Mouse (Mus musculus) B cell, adult 2 months (primary cell): ENCODE measurements around the gene Saa4.
"Not testable (repeated sequence)": the region's sequence is repeated elsewhere in the genome, so short reads cannot be mapped to it uniquely, and the experiment has no call there.

ENCODE experiments used
- DNase-seq, 2 experiments: peaks; one replicate each; pipeline ENCODE4 v3.0.0; 2022

Saa4 gene

GRCm38 (mm10) chr7:46714518-46714917 is 17.9 kb downstream of the Saa4 start:
- peak; percentile 81 to 83 for DNase-seq

GRCm38 (mm10) chr7:46712250-46712649 is 20.2 kb downstream of the Saa4 start:
- DNase-seq = peak; percentile 39 to 40

- DNase-seq = peak; percentile 94
Measured at GRCm38 (mm10) chr7:46710390-46710844, 22.0 kb downstream of the Saa4 start, which contains the start of gene Saal1. Gene Saal1 (minus strand): TSS chr7:46710680.

DNA sequence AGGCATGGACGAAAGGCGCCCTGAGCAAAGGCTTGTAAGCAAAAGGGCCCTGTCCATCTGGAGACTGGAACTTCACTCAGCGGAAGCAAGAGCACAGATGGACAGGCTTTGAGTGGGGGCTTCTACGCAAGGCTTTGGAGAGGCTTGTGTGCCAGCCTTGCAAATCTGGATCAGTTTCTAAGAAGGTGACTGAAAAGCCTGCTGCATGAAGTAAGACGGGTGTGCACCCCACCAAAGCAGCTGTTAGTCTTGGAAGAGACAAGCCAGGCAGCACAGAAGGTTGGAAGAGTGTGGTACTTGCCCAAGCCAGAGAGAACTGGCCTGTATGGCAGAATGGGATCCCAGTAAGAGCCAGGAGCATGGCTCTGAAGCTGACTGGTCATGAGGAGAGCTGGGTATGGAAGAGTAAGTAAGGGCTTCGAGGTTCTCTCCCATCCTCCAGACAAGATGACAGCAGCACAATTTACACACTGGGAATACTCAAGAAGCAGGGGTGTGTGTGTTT is 31.8 kb downstream of the Saa4 start:
- DNase-seq = no peak

DNA sequence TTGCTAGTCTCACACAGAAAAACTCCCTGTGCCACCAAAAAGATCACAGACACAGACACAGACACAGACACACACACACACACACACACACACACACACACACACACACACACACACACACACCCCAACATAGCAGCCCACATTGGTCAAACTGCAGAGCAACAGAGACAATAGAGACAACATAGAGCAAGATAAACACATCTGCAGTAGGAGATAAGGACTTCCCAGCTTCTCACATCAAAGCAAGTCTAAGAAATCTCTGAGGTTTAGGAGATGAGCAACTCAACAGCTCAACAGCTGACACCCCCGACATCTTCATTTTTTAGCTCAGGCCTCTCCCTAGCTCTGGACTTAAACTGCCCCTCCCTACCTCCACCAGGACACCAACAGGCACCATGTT is 35.6 kb downstream of the Saa4 start:
- DNase-seq = no peak

GRCm38 (mm10) chr7:46686827-46687226 is 45.6 kb downstream of the Saa4 start:
- DNase-seq = peak; percentile 55 to 63

- DNase-seq = no peak
Measured at GRCm38 (mm10) chr7:46680732-46681131, 51.7 kb downstream of the Saa4 start.

- not testable (repeated sequence) for DNase-seq
Measured at GRCm38 (mm10) chr7:46679044-46679443, 53.4 kb downstream of the Saa4 start.

DNA sequence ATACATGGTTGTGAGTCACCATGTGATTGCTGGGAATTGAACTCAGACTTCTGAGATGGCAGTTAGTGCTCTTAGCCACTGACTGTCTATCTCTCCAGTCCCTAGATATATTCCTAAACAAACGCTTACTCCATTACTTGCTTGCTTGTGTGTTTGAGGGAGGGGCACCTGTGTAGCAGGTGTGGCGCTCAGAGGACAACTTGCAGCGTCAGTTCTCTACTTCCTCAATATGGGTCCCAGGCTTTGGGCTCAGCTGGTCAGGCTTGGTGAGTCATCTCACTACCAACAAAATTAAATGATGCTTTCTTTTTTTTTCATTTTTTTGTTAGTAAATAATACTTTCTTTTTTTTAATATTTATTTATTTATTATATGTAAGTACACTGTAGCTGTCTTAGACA is 54.0 kb downstream of the Saa4 start:
- no peak for DNase-seq
